Mouse (Mus musculus): ENCODE measurements around the gene Tet3.

The Tet3 gene

DNA sequence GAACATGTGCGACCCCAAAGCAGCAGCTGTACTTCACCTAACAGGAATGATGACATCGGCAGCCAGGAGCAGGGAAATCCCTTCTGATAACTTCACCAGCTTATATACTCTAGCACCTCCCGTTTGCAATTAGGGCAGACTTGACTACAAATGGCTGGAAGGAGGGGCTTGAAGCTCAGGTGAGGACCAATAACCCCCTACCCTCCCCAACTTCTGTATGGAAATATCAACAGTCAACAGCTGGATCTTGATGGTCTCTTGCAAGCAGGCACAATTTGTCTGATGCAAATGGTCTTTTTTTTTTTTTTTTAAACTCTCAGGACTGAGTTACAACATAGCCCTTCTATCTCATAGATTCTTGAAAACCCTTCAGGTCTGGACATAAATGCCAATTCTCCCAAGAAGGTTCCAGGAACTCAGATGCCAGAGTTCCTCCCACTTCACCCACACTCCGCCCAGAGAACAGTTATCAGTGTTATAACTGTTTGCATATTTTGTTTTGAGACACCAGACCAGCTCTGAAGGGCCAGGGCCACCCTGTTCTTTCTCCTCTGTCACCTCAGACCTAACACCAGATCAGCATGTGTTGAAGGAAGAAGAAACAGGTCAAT lies at the start of gene Tet3:
Tet3 (minus strand) TSS at position 51 of the 611 bp plus-strand sequence.
- no peak for DNase-seq (ENCODE audit: low read depth, low spot score)

DNA sequence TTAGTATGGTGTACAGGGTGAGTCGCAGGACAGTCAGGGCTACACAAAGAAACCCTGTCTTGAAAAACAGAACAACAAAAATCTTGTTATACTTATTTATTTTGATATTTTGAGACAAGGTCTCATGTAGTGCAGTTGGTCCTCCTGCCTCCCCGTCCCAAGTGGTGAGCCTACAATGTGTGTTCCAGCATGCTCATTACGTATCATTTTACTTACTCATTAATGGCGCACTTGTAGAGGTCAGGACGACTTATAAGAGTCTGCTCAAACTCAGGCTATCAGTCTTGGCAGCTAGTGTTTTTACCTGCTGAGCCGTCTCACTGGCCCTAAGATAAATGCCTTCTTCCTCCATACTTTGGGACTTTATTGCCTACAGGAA lies 48.3 kb upstream of the Tet3 start:
- no peak for DNase-seq (ENCODE audit: low read depth, low spot score)

DNA sequence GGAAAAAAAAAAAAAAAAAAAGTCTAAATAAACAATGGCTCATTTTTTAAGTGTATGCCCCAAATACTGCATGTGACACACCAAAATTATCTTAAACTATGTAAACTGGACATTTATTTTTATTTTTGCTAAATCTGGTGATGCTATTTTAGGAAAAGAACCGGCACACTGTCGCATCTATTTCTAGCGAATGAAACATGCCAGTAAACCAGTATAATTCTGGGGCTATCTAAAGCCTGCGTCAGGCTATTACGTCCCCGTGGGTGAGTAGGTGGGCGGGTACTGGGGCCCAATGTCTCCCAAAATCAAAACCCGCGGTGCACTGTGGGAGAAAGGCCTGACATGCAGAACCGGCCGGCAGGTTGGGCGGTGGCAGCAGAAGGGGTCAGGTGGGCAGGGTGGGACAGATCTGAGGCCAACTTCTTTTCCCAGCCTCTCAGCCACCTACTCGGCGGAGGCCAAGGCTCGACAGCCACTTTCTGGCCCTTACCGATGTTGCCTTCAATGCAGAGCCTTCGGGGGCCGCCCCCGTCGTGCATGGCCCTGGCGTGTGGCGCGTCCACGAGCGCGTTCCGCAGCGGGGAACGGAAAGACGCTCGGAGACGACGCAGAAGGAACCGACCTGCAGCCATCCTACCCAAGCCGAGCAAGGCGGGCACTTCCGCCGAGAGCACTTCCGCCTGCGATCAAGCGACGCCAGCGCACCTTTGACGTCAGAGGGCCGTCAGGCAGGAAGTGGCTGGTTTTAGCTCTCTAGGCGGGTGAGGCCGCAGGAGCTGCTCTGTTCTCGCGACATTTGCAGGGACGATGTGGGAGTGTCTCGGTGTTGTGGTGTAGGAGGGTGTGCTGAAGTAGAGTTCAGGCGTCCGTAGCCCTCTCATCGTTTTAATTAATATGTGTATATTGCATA lies 47.6 kb upstream of the Tet3 start, which contains the start of gene Dguok:
Dguok (minus strand) TSS at position 712 of the 910 bp plus-strand sequence.
- peak; percentile 99 for DNase-seq (ENCODE audit: low read depth, low spot score)

DNA sequence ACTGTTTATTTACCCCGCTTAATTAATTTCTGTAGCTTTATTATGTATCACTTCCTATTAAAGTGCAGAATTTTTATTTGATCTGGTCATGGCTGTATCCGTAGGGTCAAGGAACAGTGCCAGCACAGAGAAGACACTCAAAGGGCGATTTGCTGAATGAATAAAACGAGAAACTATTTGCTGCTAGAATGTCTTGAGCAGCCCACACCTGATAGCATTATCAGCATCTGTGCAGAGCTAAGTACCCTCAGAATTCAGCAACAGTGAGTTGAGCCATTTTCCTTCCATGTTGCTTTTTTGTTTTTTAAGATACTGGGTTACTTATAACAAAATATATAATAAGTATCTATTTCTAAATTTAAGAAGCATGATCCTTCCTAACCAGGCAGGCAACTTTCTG lies 46.7 kb upstream of the Tet3 start:
- DNase-seq (ENCODE audit: low read depth, low spot score): no peak

DNA sequence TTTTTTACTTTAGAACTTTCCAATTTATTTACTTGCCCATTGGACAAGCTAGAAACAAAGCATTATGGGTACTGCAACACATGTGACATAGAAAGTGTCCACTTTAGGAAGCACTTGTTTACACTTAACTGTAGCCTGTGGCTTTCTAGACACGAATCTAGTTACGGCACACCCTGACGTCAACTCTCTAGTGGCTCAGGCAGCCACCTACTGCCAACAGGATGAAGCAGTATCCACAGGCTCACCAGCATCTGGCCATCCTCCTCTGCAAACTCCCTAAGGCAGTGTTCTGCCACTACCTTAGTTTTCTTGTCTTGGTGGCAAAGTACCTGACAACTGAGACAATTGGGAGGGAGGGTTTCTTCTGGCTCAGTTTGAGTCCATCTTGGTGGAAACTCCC lies 44.5 kb upstream of the Tet3 start:
- DNase-seq (ENCODE audit: low read depth, low spot score): no peak

DNA sequence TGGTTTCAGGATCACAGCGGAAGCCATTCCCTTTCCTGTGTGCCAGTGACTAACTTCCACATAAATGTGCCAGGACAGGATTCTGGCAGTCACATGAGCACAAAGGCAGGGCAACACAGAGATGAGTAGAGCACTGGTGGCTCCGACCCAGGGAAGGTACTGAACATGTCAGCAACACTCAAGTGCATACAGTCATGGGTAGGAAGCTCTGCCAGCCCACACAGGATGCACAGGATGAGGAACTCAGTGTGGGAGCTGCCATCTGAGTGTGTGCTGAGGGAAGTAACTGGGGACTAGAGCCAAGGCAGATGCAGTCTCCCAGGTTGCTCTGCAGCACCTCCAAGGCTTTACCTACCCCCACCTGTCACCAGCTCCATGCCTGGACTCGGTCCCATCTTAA lies 43.8 kb upstream of the Tet3 start:
- DNase-seq (ENCODE audit: low read depth, low spot score): no peak

DNA sequence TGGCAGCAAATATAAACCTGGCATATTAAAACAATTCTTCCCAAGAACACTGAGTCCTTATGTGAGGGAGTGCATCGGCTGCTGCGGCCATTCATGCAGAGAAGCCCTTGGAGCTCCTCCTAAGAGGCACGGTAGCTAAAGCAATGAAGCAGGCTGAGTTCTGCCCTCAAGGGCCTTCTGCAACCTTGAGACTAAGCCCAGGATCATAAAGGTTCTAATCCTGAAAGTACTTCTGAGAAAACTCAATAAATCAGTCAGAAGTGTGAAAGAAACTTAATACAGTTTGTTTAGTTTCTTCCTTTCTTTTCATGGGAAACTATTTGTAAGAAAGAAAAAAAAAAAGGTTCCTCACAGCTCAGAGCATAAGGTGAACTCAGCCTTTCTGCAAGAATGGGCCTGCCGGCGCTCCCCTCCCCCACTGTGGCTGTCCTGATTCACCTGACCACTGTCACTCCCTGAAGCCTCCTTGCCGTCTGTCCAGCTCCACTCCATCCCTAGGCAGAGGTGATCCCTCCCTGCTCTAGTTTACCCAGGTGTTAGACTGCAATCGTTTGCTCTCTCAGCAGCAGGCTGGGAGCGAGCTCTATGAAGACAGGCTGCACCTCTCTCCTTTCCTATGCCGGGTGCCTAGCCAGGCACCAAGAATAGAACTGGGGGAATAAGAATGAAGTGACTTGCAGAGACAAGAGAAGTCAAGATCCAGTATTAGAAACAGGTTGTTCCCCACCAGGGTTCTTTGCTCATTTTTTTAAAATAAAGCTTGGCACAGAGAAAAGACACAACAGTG lies 42.8 kb upstream of the Tet3 start:
- DNase-seq (ENCODE audit: low read depth, low spot score): peak; percentile 52

DNA sequence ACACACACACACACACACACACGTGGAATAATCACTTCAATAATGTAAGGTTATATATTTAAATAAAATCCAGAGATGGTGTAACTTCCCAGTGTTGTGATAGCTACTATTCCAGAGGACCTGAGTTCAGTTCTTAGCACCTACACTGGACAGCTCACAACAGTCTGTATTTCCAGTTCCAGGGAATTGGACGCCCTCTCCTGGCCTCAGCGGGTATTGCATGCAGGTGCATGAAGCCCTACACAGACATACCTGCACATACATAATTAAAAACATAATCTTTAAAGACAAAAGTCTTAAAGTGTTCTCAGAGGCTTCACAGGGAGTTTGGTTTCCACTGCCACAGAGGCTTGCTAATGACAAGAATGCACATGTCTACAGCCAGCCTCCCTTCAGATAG lies 41.6 kb upstream of the Tet3 start:
- DNase-seq (ENCODE audit: low read depth, low spot score): no peak

DNA sequence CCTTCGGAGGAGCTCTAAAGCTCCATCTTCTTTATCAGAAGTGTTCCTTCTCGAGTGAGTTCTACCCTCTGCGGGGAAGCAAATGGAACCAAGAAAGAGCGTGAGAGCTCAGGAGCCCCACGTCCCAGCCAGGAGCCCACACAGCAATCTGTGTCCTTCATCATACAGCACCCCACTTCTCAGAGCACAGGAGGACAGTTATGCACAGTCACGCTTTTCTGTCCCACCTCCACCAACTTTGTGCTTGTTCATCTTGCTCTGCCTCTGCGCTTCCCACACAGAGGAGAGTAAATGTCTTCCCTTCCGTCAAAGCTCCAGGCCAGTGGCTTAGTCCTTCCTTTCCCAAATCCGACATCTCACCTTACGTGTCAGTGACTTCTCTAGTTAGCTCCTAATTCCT lies 40.2 kb upstream of the Tet3 start:
- DNase-seq (ENCODE audit: low read depth, low spot score): no peak

DNA sequence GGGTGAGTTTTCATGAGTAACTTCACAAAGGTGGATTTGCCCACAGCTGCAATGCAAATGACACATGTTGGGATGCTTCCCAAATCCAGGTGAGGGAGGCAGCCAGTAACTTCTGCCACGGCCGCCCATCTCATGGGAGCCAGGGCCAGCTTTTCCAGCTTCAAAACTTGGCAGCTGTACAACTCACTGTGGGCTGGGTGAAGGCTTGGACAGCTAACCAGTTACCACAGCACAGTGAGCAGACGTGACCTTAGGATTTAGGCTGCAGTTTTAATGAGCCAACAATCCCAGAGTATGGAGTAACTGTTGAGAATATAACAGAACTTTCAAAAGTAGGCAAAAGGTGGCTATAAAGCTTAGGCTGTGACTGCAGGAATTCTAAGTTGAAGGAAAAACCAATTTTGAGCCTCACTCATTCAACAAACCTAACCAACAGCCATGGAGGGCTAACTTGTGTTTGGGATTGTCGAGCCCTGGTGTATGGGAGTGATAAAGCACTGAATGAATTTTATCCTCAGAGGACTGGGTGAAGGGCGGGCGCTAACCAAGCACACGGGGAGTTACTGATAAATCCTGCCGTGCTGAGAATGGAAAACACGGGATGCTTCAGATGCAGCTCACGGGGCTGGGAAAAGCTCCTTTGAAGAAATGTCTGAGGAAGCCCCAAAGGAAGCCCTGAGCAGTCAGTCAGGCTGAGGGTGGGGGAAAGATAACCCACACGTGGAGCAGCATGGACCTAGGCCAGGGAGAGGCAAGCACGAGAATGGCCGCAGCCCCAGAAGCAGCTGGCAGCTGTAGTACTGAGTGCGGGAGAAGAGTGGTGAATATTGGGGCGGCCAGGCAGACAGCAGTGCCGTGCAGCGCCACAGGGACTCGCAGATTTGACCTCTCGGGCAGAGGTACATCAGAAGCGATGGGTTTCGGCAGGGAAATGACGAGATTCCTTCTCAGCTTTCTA lies 38.1 kb upstream of the Tet3 start:
- DNase-seq (ENCODE audit: low read depth, low spot score): no peak

DNA sequence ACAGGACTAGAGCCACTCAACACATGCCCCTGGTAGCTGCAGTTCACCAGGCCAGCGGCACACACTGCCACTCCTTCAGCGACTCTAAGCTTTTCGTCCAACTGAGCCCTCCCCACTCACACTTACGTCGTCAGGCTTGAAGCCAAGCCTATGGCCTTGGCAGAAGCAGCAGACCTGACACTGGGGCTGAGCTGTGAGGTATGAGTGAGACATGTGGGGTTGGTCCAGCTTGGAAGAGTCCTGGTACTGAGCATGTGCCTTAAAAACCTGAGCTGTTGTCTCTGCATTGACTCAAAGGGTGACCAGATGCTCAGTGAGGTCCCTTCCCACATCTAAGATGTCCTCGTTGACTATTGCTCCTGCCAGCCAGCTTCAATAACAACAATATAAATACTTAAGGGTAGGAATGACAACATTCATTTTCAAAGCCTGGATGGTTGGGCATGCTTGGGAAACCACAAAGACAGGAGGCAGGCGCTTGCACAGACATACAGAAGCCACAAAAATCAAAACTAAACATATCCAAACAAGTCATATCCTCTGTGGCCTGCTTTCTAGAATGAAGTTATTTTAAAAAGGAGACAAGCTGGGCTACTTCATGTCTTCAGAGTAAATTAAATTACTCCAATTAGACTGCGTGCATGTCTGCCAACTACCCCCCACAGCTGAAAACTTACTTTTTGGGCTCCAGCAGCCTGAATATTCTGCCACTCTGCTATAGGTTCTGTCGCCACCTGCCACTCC lies 37.3 kb upstream of the Tet3 start:
- peak; percentile 63 for DNase-seq (ENCODE audit: low read depth, low spot score)

DNA sequence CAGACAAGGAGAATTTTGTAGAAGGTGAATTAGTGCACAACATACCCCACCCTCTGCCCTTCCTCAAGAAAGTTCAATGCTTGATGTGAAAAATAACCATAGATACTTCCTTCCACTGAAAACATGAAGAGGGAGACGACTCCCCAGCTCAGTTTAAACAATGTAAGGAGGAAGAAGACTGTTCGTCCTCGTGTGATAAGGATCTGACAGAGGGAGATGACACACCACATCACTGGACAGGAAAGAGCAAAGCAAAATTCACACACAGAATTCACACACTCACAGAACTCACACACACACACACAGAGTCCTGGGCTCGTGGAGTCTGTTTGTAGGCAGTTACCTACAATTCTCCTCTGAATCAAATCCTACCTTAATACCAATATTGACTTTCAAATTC lies 31.7 kb upstream of the Tet3 start:
- DNase-seq (ENCODE audit: low read depth, low spot score): no peak

DNA sequence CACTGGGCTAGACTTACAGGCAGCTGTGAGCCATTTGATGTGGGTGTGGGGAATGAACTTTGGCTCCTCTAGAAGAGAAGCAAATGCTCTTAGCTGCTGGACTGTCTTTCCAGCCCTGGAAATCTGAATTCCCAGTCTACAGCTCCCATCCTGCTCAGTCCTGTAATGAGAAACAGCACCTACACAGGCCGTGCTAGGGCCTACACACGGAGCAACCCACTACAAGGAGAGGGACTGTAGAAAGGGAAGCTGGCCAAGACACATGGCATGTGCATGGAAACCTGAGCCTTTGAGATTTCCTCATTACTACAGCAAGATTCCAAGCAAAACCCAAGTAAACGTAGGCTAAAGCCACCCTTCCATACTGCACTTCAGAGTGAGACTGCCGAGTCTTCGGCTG lies 29.3 kb upstream of the Tet3 start:
- DNase-seq (ENCODE audit: low read depth, low spot score): no peak

DNA sequence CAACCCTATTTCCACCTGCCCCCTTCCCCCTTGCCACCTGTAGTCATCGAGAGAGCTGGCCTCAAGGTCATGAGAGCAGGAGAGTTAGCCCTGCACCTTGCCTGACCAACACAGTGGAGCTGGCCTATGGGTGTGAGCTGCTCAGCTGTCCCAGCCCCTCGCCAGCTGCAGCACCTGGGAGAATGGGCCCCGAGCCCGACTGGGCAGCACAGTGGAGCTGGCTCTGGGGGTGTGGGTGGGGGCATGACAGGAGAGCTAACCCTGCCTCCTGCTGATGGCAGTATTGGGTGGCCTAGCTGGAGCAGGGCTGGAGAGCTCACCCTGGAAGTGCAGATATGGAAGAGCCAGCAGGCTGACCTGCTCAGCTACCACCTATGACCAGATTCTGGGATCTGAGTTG lies 28.4 kb upstream of the Tet3 start:
- peak; percentile 75 for DNase-seq (ENCODE audit: low read depth, low spot score)

DNA sequence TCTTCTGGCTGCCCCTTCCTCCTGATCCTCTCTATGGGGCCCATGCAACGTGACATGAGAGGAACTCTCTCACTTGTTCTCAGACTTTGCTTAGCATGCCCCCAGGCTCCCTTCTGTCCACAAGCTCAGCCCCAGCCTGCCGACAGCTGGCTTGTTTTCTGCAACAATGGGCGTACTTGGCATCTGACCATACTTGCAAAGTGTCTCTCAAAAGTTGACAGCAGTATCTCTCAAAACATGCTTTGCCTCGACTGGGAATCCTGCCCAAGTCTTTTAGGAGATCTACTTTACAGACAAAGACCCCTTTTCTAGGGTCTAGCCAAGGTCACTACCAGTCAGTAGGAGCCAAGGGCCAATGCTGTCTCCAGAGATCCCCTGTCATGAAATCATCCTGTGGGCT lies 27.0 kb upstream of the Tet3 start:
- DNase-seq (ENCODE audit: low read depth, low spot score): no peak

DNA sequence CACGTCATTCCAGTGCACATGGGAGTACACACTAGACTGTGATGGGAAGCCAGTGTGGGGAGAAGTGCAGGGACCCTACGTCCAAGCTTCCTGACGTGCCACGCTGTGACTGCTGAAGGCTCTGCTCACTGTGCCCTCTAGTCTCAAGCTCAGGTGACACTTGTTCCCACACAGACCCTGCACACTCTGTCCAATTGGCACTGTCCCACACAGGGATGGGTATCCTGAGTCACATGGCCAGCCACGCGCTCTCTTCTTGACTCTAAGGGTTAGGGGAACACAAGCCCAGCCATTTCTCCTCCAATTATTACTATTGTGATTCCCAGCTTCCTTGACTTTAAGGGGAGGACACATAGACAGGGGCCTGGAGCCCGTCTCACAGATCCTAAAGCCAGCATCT lies 24.9 kb upstream of the Tet3 start:
- no peak for DNase-seq (ENCODE audit: low read depth, low spot score)

DNA sequence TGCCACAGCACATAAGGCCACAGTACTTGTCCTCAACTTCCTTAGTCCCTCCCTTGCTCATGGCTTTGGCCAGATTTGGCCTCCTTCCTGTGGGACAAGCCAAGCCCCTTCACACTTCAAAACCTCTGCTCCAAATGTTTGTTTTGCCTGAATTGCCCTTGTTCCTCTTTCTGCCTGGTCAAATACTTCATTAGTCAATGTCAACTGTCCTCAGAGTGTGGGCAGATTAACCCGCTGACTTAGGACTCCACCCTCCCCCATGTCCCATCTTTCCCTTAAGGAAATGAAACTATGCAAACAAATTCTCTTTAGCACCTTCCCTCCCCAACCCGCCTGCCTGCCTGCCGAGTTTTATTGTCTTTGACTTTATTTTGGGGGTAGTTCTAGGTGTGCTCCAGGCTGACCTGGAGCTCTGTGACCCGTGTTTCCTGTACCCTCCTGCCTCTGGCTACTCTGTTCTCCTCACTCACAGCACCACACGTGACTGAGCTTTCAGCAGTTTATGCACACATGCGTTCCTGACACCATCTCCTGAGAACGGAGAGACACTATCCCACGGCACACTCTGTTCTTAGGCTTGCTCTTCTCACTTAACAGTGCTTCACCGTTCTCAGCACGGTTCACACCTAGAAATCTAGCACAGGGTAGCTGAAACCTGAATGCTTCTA lies 23.7 kb upstream of the Tet3 start:
- no peak for DNase-seq (ENCODE audit: low read depth, low spot score)

DNA sequence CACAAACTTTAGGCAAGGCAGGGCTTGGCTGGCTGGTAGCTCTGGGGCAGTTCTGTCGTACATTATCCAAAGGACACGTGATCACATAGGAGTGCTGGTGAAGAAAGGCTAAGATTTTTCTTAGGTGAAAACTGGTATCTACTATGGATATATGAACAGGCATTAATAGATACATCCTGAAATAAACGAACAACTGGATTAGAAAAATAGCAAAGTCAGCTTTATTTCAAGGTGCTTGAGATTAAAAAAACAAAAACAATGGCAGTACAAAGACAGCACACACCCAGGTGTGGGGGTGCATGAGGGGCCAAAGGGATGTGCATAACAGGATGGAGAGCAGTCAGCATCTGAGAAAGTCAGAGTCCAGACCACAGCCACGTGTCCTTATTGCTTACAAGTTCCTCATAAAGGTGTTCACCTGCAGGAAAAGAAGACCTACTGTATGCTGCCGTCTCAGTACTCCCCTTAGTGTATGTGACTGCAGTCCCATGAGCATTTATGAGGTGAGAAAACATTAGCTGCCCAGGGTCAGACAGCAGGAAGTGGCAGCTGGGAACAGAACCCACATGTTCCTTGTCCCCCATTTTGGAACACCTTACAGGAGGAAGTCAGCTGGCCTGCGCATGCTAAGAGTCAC lies 21.3 kb upstream of the Tet3 start:
- no peak for DNase-seq (ENCODE audit: low read depth, low spot score)

DNA sequence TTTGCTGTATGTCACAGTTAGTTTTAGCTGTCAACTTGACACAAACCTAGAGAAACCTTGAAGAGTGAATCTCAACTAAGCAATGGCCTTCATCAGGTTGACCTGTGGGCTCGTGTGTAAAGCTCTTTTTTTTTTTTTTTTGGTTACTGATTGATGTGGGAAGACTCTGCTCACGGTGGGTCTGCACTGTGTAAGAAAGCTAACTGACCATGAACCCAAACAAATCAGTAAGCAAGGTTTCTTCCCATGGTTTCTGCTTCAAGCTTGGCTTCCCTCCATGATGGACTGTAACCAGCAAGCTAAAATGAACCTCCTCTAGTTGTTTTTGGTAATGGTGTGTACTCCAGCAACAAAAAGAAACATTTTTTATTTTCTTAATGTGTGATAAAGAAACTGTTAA lies 20.3 kb upstream of the Tet3 start:
- no peak for DNase-seq (ENCODE audit: low read depth, low spot score)

DNA sequence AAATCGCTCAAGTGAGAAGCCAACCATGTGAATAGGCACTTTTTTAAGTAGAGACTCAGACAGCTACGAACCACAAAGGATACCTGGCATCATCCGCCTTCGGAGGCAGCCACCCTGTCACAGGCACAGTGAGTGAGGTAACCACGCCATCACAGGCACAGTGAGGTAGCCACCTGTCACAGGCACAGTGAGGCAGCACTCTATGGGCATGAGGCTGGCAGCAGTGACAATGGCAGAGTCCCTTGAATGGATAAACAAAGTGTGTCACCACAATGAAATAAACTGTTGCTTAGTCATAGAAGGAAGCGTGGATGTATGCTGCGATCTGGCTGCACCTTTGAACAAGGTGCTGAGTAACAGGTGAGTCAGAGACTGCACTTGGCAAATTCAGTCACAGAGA lies 19.7 kb upstream of the Tet3 start:
- DNase-seq (ENCODE audit: low read depth, low spot score): no peak

All from skeletal muscle tissue, adult 2 months (tissue).